Mouse (Mus musculus) T-helper 17 cell (primary cell): ENCODE data around the gene Jtb.
"Not testable (repeated sequence)": the region's sequence is repeated elsewhere in the genome, so short reads cannot be mapped to it uniquely, and the experiment has no call there.

Experiments used
- in situ Hi-C, 2 experiments: fragments of 300-600 bp; cut with MboI, MseI; formaldehyde crosslinking; loops; 1 replicate in 1 of 2; 2 replicates in 1 of 2; pipeline ENCODE4 v1.15.1; 2025; ENCODE audit warnings: high pct_unique_total_duplicates in 2 of 2

Gene Jtb

DNA sequence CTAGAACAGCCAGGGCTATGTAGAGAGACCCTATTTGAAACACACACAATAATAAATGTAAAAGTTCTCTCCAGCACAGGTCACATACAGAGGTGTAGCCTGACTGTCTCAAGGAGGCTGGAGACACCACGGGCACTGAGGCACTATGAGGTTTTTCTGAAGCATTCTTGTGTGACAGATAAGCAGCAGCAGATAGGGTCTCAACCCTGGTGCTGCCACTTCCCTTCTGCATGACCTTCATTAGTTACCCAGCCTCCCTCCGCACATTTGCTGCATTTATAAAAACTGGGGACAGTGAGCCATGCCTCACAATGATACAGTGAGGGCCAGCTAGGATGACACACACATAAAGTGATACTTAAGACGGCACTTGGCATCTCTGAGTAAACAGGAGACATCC lies 8.5 kb upstream of the Jtb start:
- in situ Hi-C loops, result loop anchor here (5.0 kb wide), 2 partner anchors 149 to 154 kb away; no protein-coding TSS in a partner anchor

- in situ Hi-C loops, result loop anchor here (5.0 kb wide), 2 partner anchors 148 to 153 kb away; no protein-coding TSS in a partner anchor
Observed at GRCm38 (mm10) chr3:90224331-90224730, 7.1 kb upstream of the Jtb start.

GRCm38 (mm10) chr3:90231075-90231474 lies 322 bp upstream of the Jtb start:
- in situ Hi-C loops, result no loop called here

- in situ Hi-C loops, result no loop called here
Observed at GRCm38 (mm10) chr3:90241251-90241650, 9.9 kb downstream of the Jtb start.

DNA sequence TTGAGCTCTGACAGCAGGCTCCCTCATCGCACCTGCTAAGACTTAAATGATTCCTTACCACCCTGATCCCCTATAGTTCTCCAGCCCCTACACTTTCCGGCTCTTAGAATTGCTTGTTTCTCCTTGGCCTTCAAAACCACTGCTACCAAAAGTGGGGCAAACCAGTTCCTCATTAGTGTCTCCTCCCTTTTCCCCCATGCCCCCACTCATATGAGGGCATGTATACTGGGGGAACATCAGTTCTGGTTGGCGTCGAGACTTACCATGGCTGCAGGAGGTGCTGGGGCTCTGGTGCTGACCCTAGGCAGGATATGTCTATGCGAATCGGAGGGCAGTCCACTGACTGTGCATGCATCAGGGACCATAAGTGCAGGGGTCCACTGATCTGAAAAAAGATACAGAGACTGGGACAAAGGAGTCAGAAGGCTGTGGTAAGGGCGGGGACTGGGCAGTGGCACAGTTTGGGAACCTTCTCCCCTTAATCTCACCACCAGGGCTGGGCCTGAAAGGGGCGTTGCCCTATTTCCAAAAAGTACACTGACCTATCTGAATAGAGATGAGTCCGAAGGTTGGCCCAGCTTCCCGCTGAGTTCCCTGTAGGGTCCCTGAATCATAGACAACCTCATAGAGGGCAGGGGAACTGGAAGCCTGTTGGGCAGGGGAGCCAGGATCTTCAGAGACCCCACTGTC lies 10.4 kb downstream of the Jtb start:
- in situ Hi-C loops, result no loop called here

DNA sequence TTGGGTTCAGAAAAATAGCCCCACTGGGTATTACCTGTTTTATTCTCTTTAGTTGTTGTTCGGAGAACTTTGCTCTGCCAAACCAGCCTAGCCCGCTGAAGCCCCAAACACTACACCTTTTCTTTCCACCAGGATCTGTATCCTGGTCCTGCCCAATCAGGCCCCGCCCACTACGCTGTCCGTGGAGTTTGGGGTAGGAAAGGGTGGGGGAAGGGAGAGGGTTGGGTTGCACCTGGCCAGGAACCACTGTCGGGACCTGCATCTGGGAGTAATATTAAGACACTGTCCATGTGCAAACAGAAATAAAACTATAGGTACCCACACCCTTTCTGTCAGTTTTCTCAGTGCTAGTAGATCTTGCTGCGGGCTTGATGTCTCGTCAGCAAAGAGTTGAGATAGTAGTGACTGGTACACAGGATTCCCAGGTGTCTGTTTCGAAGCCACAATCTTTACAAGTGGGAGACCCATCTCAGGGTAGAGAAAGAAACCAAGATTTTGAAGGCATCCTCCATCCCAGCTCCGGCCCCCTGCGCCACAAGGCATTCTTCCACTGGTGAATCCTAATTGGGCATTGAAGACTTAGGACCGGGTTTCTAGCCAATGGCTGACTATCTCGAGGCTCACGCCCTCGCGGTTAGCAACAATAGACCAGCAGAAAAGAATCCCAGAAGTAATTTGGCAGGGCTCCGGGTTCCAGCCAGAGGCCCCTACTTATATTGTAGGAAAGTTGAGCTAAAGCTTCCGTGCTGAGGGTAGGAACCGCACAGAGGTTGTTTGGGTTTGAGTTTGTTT lies 11.8 kb downstream of the Jtb start, which contains the start of gene Creb3l4:
Creb3l4 (minus strand) TSS at position 529 of the 792 bp plus-strand sequence.
- in situ Hi-C loops, result no loop called here

DNA sequence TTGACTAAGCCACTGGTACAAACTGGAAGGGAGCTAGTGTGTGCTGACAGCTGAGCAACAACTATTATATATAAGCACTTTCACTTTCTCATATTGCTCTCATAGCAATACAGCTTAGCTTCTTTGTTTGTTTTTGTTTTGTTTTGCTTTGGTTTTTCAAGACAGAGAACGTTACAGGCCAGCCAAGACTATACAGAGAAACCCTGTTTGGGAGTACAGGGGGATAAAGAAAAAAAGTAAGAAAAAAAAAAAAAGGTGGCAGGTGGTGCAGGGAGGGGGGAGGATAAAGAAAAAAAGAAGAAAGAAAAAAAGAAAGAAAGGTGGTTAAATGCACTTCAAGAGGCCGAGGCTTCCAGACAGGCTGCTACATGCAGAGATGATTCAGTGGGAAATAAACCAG lies 14.0 kb downstream of the Jtb start:
- in situ Hi-C loops, result no loop called here

DNA sequence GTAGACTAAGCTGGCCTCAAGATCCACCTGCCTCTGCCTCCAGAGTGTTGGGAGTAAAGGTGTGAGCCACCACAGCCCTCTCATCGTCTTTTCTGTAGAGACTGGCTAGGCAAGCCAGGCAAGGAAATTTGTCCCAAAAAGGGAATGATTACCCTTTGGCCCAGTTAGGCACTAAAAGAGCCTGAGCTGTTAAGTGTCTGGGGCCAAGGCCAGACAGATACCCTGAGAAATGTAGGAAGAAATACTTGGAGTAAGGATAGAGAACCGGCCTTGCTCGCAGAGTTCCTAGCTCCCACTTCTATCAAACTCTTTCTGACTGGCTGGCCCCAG lies 16.2 kb downstream of the Jtb start:
- in situ Hi-C loops, result no loop called here

- in situ Hi-C loops, result no loop called here
Observed at GRCm38 (mm10) chr3:90247960-90248745, 16.8 kb downstream of the Jtb start, which contains the start of gene Slc39a1. TSS of gene Slc39a1 (plus strand) at chr3:90248172.

GRCm38 (mm10) chr3:90248746-90249100 lies 17.3 kb downstream of the Jtb start:
- in situ Hi-C loops, result no loop called here

DNA sequence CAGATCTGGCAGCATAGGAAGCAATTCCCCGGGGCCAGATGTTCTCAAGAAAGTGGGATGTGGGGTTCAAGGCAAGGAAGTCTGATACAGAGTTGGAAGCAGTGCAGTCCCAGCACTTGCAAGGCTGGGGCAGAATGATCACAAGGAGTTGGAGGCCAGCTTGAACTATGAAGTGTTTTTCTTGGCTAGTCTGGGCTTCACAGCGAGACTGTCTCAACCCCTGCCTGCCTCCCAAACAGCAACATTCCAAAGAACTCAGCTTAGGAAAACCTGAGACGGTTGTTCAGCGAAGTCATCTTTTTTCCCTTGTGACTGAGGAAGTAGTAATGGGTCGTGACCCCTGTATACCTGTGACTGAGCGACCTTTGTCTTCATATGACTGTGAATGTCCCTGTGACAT lies 19.4 kb downstream of the Jtb start:
- in situ Hi-C loops, result no loop called here

DNA sequence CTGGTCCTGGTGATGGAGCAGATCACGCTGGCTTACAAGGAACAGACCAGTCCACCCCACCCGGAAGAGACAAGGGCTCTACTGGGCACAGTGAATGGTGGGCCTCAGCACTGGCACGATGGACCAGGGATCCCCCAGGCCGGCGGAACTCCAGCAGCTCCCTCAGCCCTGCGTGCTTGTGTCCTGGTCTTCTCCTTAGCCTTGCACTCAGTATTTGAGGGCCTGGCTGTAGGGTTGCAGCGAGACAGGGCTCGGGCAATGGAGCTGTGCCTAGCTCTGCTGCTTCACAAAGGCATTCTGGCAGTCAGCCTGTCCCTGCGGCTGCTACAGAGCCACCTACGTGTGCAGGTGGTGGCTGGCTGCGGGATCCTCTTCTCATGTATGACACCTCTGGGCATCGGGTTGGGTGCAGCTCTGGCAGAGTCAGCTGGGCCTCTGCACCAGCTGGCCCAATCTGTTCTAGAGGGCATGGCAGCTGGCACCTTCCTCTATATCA lies 20.4 kb downstream of the Jtb start:
- in situ Hi-C loops, result not testable (repeated sequence)

GRCm38 (mm10) chr3:90252659-90253058 lies 21.3 kb downstream of the Jtb start:
- in situ Hi-C loops, result not testable (repeated sequence)

DNA sequence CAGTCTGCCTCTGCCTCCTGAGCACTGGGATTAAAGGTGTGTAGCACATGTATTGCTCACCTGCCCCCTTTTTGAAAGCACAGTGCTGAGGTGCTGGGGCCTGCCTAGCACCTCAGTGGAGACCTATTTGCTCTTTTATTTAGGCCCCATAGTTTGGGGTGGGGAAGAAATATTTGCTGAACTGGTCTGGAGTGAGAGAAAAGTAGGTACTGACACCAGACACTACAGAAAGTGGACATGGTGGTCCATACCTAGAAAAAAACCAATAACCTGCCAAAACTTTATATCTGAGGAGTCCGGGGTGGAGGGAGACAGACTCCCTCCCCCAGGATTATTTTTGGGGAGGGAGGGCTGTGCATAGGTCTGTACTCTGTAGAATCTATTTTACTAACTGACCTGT lies 21.8 kb downstream of the Jtb start:
- in situ Hi-C loops, result not testable (repeated sequence)

DNA sequence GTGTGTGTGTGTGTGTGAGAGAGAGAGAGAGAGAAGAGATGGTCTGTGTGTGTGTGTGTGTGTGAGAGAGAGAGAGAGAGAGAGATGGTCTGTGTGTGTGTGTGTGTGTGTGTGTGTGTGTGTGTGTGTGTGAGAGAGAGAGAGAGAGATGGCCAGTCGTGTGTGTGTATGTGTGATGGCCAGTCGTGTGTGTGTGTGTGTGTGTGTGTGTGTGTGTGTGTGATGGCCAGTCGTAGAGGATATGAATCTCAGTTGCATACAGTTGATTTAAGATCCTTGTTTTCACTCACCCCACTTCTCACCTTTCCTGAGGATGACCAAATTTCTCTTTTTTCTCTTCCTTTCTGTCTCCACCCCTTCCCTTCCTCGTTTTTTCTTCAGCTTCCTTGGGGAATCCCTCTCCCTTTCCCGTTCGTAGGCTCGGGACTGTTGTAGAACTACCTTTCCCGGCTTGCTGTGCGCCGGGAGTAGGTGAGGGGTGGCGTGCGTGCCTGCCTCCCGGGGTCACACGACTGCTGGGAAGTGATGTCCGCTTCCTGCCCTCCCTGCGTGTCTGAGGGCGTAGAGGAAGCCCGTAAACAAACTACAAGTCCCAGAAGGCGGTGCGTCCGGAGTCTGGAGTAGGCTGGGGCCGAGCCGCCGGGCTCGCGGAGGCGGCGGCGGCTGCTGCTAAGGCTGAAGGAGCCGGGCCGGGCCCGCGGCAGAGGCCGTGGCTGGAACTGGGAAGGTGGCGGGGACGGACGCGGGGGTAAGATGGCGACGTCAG lies 22.4 kb downstream of the Jtb start, which contains the start of gene Crtc2:
Crtc2 (plus strand) TSS at position 511 of the 766 bp plus-strand sequence.
- in situ Hi-C loops, result no loop called here

- in situ Hi-C loops, result no loop called here
Observed at GRCm38 (mm10) chr3:90254419-90255193, 23.2 kb downstream of the Jtb start.

GRCm38 (mm10) chr3:90255194-90255565 lies 23.8 kb downstream of the Jtb start:
- in situ Hi-C loops, result no loop called here

DNA sequence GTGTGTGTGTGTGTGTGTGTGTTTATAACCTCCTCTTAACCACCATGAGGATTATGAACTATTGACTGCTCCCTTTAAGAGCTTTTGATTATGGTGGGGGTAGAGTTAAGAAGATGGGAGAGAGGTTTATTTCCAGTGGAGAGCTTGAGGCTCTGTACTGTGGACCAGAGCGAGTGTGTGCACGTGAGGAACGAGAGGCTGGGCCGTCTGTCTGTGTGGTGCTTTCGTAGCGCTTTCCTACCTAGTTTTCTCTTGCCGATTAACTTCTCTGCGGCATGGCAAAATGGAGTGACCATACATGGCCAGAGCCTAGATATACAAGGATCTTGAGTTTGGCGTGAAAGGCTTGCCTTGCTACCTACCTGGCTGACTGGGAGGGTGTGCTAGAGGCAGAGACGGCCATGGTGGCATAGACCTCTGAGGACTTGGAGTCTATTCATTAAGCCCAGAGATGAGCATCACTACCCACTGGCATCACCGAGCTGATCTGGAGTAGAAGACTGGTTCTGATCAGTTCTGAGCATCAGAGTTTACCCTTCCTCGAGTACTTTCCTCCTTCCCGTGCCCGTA lies 24.5 kb downstream of the Jtb start:
- in situ Hi-C loops, result no loop called here

DNA sequence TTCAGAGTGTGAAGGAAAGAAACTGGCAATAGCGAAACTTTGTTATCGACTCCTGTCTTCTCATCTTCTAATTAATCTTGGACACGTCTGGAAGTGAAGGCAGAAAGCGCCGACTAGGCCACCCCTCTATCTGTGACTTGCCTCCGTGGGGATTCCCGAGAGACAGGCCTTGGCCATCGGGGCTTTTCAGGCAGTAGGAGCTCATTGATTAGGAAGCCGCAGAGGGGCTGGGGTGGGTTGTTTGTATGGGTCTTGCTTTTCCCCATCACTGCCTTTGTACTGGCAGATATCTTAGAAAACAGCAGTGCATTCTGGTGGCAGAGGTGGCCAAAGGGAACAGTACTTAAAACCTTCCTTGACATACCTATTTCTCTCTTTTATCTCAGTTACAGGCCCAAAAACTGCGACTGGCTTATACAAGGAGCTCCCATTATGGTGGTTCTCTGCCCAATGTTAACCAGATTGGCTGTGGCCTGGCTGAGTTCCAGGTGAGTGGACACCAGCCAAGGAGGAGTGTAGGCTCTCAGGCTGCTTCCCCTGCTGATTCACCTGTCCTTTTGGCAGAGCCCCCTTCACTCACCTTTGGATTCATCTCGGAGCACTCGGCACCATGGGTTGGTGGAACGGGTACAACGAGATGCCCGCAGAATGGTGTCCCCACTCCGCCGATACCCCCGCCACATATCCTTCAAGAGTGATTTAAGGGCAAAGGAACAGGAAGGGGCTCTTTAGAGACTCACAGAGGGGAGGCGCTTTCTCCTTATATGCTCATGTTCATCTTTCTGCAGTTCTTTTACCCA lies 25.5 kb downstream of the Jtb start:
- in situ Hi-C loops, result no loop called here
